Mouse (Mus musculus): ENCODE measurements at regions not wholly inside any gene's neighbourhood (a gene's known extent, or its start where the extent isn't known, plus 50 kb on each side); places are given as distances from the start of the nearest gene placed in this dataset.

DNA sequence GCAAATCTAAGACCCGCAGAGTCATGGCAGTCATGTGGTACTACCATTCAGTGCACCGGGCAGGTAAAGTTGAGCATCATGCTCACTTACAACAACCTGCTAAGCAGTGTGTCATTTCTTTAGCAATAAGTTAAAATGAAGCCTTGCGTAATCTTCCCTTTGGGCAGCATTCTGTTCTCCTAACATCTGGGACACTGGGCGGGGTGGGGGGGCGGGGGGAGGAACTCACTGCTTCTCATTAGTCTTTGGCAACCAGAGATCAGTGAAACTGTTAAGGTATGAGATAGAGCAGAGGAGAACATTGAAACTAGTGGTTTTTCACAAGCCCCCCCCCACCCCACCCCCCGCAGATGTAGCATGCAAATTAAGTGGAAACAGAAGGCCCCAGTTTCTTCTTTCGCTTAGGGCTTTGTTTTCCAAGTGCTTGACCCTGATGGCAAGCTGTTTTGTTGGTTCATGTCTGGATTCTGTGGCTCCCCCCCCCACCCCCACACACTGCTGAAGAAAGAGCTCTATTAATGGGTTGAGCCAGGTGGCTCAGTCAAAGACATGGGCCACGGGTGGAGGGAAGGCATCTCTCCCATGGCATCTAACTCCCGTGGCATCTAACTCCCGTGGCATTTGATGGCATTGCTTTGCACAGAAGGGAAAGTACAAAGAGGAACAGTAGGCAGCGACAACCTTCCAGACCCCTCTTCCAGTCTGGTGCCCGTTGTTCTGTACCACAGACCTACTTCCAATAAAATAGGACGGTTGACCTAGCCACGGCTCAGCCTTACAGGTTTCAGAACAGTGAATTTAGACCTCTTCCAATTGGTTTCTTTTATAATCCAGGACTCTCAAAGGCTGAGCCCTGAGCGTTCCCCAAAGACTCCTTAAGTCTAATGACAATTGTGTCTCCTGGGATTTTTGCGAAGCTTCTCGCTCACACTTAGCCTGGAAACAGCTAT is 97.2 kb upstream of the Cpm start:
- TF ChIP-seq CTCF (IDR thresholded peaks at IDR 0.05) (no peak), EP300 (IDR thresholded peaks at IDR 0.05) (no peak)

All from lung, postnatal 0 days (tissue).